Mouse (Mus musculus): ENCODE measurements around the gene Dcun1d3.

Dcun1d3 gene

DNA sequence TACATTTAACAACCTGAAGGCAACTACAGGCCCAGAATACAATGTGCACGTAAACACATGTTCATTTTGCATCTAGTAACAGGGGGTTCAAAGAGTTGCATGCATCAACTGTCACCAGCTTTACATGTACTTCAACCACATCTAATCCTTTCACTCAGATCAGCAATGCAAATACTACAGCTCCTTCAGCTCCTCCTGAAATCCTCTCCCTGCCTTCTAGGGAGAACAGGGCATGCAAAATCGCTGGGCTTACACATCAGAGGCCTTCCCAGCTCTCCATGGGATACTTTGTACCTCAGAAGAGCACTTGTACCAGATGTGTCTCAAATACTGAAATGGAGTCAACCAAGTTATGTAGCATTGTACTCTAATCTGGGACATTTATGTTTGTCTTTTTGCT lies 23.0 kb downstream of the Dcun1d3 start:
- DNase-seq (ENCODE audit: low spot score): no peak

- no peak for DNase-seq (ENCODE audit: low spot score)
These were observed 23.9 kb downstream of the Dcun1d3 start for GRCm38 (mm10) chr7:119872204-119872603.

DNA sequence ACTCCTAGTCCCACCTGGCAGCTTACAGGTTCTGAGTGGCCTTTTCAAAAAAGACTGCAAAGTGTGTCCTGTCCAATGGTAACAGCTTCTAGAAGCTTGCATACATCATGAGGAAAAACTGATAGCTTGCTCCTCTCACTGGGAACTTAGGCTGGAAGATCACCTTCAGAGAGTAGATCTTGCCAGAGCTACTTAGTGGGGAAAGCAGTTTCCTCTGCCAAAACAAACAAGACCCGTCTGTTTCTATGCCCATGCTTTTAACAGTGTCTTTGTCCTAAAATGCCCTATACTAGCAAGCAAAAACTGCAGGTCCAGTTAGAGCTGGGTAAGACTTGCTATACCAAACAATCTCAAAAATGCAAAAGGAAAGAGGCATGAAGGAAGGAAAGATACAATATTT lies 30.0 kb downstream of the Dcun1d3 start:
- no peak for DNase-seq (ENCODE audit: low spot score)

- DNase-seq (ENCODE audit: low spot score): no peak
These were observed 31.6 kb downstream of the Dcun1d3 start for GRCm38 (mm10) chr7:119864500-119864899.

DNA sequence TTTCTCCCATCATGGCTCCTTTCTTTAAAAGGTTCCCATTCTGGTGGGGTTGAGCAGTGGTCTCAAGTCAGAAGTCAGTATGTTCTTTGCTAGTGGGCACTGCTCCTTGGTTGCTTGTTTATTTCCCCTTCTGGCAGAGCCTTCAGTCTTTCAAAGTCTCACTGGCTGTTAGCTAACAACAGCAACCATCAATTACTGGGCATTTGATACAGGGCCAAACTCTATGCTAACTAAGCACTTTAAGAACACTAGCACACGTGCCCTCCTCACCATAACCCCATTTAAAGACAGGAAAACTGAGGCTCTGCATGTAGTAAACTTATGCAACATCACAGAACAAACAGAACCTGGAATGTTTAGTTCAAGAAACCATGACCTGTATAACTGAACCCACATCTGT lies 33.9 kb downstream of the Dcun1d3 start:
- no peak for DNase-seq (ENCODE audit: low spot score)

- DNase-seq (ENCODE audit: low spot score): peak; percentile 47
These were observed 34.6 kb downstream of the Dcun1d3 start for GRCm38 (mm10) chr7:119861335-119862091.

- DNase-seq (ENCODE audit: low spot score): no peak
These were observed 35.1 kb downstream of the Dcun1d3 start for GRCm38 (mm10) chr7:119860971-119861334.

DNA sequence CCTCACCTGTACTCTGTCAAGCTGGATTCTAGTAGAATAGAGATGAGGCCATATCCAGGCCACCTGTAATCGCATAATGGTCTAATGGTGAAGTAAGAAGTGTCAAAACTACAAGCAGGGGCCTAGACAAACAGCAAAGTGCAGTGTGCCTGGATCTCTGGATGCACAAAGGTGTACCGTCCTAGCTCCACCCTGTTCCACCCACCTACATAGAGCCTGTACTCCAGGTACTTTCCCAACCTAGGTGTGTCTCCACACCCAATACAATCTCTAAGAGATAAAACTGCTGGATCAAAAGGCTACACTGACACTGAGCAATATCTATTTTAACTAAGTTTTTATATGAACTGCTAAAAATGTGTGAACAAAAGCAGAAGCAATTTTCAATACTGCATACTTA lies 35.5 kb downstream of the Dcun1d3 start:
- DNase-seq (ENCODE audit: low spot score): no peak

DNA sequence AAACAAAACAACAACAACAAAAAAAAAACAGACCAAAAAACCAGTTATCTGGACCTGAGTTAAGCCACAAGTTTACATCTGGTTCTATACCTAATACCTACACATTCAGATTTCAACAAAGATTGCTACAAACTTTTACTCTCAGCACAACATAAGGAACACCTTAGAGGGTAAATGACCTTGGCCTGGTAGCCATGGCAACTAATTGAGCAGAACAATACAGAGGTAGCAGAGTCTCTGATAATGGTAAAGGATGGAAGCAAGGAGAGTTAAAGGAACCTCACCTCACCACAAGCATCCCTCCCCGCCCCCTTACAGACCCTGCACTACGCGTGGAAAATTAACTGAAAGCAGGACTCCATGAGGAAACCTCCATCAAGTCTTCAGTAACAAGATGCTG lies 36.0 kb downstream of the Dcun1d3 start:
- no peak for DNase-seq (ENCODE audit: low spot score)

- DNase-seq (ENCODE audit: low spot score): no peak
These were observed 36.6 kb downstream of the Dcun1d3 start for GRCm38 (mm10) chr7:119859476-119859875.

DNA sequence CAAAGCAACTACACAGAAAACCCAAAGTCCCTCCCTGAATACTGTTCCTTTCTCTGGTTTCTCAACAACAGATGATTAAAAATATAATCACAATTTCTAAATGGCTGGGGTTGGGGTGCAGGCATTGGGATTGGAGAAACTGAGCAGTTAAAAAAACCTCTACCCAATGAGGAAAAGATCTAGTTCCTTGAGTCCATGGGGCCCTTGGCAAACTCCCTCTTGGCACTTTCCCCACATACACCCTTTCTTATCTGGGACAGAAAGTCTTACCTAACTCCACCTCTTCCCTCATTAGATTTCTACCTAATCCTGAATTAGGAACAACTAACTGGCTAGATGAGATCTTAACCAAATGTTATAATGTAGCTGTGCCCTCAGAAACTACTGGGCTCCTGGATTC lies 41.1 kb downstream of the Dcun1d3 start:
- no peak for DNase-seq (ENCODE audit: low spot score)

- no peak for DNase-seq (ENCODE audit: low spot score)
These were observed 41.7 kb downstream of the Dcun1d3 start for GRCm38 (mm10) chr7:119854362-119854761.

DNA sequence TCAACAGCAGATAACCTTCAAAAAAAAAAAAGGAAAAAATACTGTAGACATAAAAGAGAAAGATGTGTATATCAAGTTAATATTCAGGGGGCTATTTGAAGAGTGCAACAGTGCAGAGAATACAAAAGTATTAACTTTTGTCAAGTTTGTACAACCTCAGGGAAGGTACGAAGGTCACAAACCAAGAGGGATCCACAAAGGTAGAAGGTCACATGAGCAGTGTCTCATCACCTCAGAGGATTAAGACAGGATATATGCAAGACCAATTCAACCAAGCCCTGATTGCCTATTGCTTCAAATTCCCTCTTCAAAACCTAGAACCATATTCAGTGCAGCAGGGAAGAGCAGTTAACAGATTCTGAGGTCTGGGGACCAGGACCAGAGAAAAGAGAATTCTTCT lies 42.9 kb downstream of the Dcun1d3 start:
- DNase-seq (ENCODE audit: low spot score): no peak

GRCm38 (mm10) chr7:119852494-119852893 lies 43.6 kb downstream of the Dcun1d3 start:
- DNase-seq (ENCODE audit: low spot score): no peak

DNA sequence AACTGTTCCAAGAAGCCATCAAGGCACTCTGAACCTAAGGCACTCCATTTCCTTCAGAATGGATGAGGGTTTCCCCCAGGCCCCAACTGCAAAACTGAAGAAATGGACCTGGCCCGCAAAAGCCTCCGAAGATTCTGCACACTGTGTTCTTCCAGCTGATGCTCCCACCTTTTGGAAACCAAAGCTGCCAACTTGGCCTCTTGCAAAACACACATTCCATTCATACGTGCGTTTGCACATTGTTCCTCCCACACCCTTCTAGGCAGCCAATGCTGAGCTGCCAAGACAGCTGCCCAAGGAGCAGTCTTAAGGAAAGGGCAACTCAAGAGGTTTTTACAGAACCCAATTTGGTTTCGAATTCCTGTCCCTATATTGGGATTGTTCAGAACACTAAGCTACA lies 45.4 kb downstream of the Dcun1d3 start:
- DNase-seq (ENCODE audit: low spot score): peak; percentile 18

GRCm38 (mm10) chr7:119849096-119849495 lies 47.0 kb downstream of the Dcun1d3 start:
- DNase-seq (ENCODE audit: low spot score): peak; percentile 73

- DNase-seq (ENCODE audit: low spot score): no peak
These were observed 48.7 kb downstream of the Dcun1d3 start for GRCm38 (mm10) chr7:119847396-119847795.

DNA sequence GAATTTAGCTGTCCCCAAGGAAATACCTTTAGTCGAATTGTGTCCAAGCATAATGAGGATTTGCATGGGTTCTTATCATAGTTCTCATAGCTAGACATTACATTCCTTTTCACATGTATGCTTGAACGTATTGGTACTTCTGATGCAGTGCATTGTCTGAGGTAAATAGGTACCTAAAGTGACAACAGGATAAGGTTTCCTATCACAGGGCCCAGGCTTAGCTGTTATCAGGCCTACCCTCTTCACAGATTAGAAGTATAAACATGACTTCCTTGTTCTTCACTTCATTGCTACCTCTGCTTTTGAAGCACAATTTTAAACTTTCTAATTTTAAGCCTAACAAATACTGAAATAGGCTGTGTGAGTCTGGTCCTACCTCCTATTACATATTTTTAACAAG lies 50.6 kb downstream of the Dcun1d3 start:
- no peak for DNase-seq (ENCODE audit: low spot score)

DNA sequence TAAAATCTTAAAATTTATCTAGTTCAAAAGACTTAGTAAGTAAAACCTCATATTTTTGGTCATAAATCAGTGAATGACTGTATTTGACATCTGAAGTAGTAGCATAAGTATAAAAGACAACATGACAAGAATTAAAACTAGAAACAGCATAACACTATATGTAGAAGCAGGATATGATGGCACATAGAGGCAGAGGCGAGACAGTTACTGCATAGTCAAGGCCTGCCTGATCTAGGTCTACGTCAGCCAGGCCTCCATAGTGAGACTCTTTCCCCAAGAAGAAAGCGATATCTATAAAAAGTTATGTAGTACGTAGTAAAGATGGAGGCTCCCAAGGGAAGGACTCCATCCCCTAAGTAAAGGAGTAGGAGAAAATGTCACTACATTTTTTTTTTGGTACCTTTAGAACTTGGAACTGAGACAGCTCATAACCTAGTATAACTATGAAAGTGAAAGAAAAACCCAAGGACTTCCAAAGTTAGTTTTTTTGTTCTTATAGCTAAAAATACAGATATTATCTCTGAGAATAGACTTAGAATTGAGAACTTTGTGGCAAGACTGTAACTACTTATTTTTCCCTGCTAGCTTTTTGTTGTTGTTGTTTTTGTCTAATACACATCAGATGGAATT lies 54.2 kb downstream of the Dcun1d3 start:
- DNase-seq (ENCODE audit: low spot score): no peak

- no peak for DNase-seq (ENCODE audit: low spot score)
These were observed 59.9 kb downstream of the Dcun1d3 start for GRCm38 (mm10) chr7:119835996-119836777.

DNA sequence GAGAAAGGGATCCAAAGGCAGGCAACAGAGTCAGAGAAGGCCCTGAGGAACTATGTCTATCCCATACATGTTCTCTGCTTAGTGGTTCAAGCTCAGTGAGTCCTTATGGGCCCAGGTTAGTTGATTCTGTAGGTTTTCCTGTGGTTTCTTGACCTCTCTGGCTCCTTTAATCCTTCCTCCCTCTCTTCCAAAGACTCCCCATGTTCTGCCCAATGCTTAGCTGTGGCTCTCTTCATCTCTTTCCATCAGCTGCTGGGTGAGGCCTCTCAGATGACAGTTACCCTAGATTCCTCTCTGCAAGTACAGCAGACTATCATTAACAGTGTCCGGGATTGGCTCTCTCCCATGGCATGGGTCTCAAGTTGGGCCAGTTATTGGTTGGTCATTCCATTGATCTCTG lies 60.7 kb downstream of the Dcun1d3 start:
- no peak for DNase-seq (ENCODE audit: low spot score)

- no peak for DNase-seq (ENCODE audit: low spot score)
These were observed 87.4 kb downstream of the Dcun1d3 start for GRCm38 (mm10) chr7:119808723-119809122.

DNA sequence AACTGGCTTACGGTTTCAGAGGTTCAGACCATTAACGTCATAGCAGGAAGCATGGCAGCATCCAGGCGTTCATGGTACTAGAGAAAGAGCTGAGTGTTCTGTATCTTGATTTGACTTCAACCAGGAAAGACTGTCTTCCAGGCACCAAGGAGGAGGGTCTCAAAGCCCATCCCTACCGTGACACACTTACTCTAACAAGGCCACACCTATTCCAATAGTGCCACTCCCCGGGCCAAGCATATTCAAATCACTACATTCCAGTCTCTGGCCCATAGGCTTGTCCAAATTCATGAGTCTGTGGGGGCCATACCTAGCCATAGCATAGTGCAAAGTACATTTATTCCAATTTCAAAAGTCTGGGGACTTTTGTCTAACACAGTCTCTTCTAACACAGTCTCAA lies 88.7 kb downstream of the Dcun1d3 start:
- no peak for DNase-seq (ENCODE audit: low spot score)
